11 mouse cellular contexts compared by ENCODE assay signal in the genomic region with DNA sequence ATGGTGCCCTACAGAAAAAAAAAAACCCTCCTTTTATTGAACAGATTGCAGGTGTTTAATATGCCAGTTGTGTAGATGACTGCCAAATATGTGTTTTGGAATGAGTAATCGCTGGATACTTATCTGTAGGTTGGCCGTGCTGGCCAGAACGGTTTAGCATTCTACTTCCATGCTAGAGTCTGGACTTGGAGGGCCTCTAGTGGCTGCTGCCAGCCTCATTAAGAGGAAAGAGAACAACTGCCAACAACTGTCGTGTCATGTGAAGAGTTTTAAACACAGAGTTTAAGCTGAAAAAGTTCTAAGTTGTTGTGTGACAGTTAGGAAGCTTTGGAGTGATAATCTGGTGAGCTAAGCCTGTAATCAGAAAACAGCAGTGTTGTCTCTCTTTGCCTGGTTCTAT. TPM values are rescaled to one million over a fixed set of nuclear protein-coding genes. Genes with fewer than 3 reads are reported as not detected.
DNase-seq lines count a peak whose midpoint lies in the region; ATAC-seq and TF ChIP-seq lines count a peak whose summit lies in the region.
"Had no signal": no experiment of that assay in that cellular context is flagged by ENCODE, and none has a peak within 500 bp of the region (broad histone marks: within the 10 kb centered on the region; RNA-seq: fewer than 3 reads in every experiment).

No protein-coding gene starts in this region.

- H3K36me3 ChIP-seq in heart, embryonic 11.5 days (ENCODE audit: control insufficient read depth, insufficient read depth, low read length): no peaks in the 10 kb centered on the region
- no peaks in the 10 kb centered on the region for H3K36me3 ChIP-seq in midbrain, postnatal 0 days (ENCODE audit: insufficient read depth, low read length)
- no peaks in the 10 kb centered on the region for H3K36me3 ChIP-seq in midbrain, embryonic 16.5 days (ENCODE audit: control insufficient read depth, insufficient read depth, low read length)

- H3K4me1 ChIP-seq in heart, embryonic 11.5 days (ENCODE audit: control insufficient read depth, insufficient read depth, low read length): no peaks in the 10 kb centered on the region
- no peaks in the 10 kb centered on the region for H3K4me1 ChIP-seq in midbrain, postnatal 0 days (ENCODE audit: insufficient read depth, low read length)
- H3K4me1 ChIP-seq in midbrain, embryonic 16.5 days (ENCODE audit: control insufficient read depth, insufficient read depth, low read length): no peaks in the 10 kb centered on the region

- H3K9ac ChIP-seq in heart, embryonic 11.5 days (ENCODE audit: low read depth, low read length): no peak overlapping the region
- no peak overlapping the region for H3K9ac ChIP-seq in midbrain, postnatal 0 days (replicated peaks; ENCODE audit: low read length, poor library complexity, severe bottlenecking)
- no peak overlapping the region for H3K9ac ChIP-seq in midbrain, embryonic 16.5 days (ENCODE audit: low read depth, low read length)

- peak; percentile 1 to 12 for DNase-seq in heart, adult 18-20 months
- peak; percentile 74 for DNase-seq in midbrain, postnatal 0 days (ENCODE audit: low spot score)
- DNase-seq in layer of hippocampus, postnatal 10 days (ENCODE audit: low spot score in 2 of 2): peak; percentile 12 to 33
- DNase-seq in right cerebral cortex, postnatal 36 days (ENCODE audit: low spot score in 2 of 2): peak; percentile 3 to 5
- DNase-seq in thymus, adult 18-20 months: no peak
- no peak for DNase-seq in urinary bladder, postnatal 14 days (ENCODE audit: low spot score)
- DNase-seq: gastrocnemius, postnatal 10 days had no signal

- ATAC-seq in heart, embryonic 11.5 days (replicated peaks; ENCODE audit: insufficient number of reproducible peaks, low FRiP score, low TSS enrichment): no peak
- no peak for ATAC-seq in midbrain, postnatal 0 days (ENCODE audit: low FRiP score)
- ATAC-seq in midbrain, embryonic 16.5 days: no peak

- peak; percentile 64 for TF ChIP-seq CTCF in midbrain, postnatal 0 days (IDR thresholded peaks at IDR 0.05)

- H3K27me3 ChIP-seq in heart, embryonic 11.5 days (ENCODE audit: control insufficient read depth, insufficient read depth, low read length): no peaks in the 10 kb centered on the region
- no peaks in the 10 kb centered on the region for H3K27me3 ChIP-seq in midbrain, postnatal 0 days (ENCODE audit: insufficient read depth, low read length)
- no peaks in the 10 kb centered on the region for H3K27me3 ChIP-seq in midbrain, embryonic 16.5 days (ENCODE audit: control insufficient read depth, insufficient read depth, low read depth, low read length)

- H3K9me3 ChIP-seq in heart, embryonic 11.5 days (replicated peaks; ENCODE audit: control insufficient read depth, low read length): no peaks in the 10 kb centered on the region
- H3K9me3 ChIP-seq in midbrain, postnatal 0 days (ENCODE audit: low read length): no peaks in the 10 kb centered on the region
- no peaks in the 10 kb centered on the region for H3K9me3 ChIP-seq in midbrain, embryonic 16.5 days (replicated peaks; ENCODE audit: control insufficient read depth, low read length, poor library complexity, severe bottlenecking)

- 50% methylated on average over 4 of the region's 4 CpGs for WGBS in heart, embryonic 11.5 days (ENCODE audit: insufficient replicate concordance)
- WGBS in midbrain, postnatal 0 days: 40% methylated on average over 4 of the region's 4 CpGs
- 62% methylated on average over 4 of the region's 4 CpGs for WGBS in midbrain, embryonic 16.5 days

- no peak overlapping the region for H3K27ac ChIP-seq in heart, embryonic 11.5 days (ENCODE audit: low read depth, low read length)
- no peak overlapping the region for H3K27ac ChIP-seq in midbrain, postnatal 0 days (ENCODE audit: low read depth, low read length)
- H3K27ac ChIP-seq in midbrain, embryonic 16.5 days (ENCODE audit: low read length): no peak overlapping the region

- H3K4me2 ChIP-seq in heart, embryonic 11.5 days: no peak overlapping the region
- no peak overlapping the region for H3K4me2 ChIP-seq in midbrain, postnatal 0 days (ENCODE audit: low read depth, low read length, poor library complexity, severe bottlenecking)
- H3K4me2 ChIP-seq in midbrain, embryonic 16.5 days (ENCODE audit: low read length): no peak overlapping the region

- H3K4me3 ChIP-seq in heart, embryonic 11.5 days (ENCODE audit: low read depth, low read length): no peak overlapping the region
- no peak overlapping the region for H3K4me3 ChIP-seq in midbrain, postnatal 0 days (ENCODE audit: low read depth, low read length)
- no peak overlapping the region for H3K4me3 ChIP-seq in midbrain, embryonic 16.5 days (ENCODE audit: low read depth, low read length)
- H3K4me3 ChIP-seq: myocyte had no signal

RNA-seq across cellular contexts. Expression of gene Rab3c, which starts 38.0 kb away (rescaled TPM):
- total RNA-seq in heart, adult 18-20 months (2021): under 1 TPM in 1 of 2 experiments, not detected in 1; 0.02 TPM
- 0.23 and 0.24 TPM in 2 replicates for polyA plus RNA-seq in heart, embryonic 11.5 days (2014; fragmentation: Nextera tagmentation; extraction: Ambion mirVana)
- 168 and 199 TPM in 2 replicates for total RNA-seq in midbrain, postnatal 0 days (2014; rRNA removed)
- 135 and 164 TPM in 2 replicates for polyA plus RNA-seq in midbrain, postnatal 0 days (2015; fragmentation: Nextera tagmentation; extraction: Ambion mirVana)
- polyA plus RNA-seq in midbrain, embryonic 16.5 days (2015; fragmentation: Nextera tagmentation; extraction: Ambion mirVana): 242 and 262 TPM in 2 replicates
- total RNA-seq in layer of hippocampus, postnatal 10 days (2021): 100 to 1,000 TPM; 154 to 168 TPM

RNA-seq across cellular contexts. Expression of gene Gapt, which starts 38.3 kb away (rescaled TPM):
- total RNA-seq in heart, adult 18-20 months (2021): under 1 TPM; 0.12 to 0.31 TPM
- 0.10 and 0.14 TPM in 2 replicates for polyA plus RNA-seq in heart, embryonic 11.5 days (2014; fragmentation: Nextera tagmentation; extraction: Ambion mirVana)
- total RNA-seq in midbrain, postnatal 0 days (2014; rRNA removed): not detected in 2 replicates
- not detected in 2 replicates for polyA plus RNA-seq in midbrain, postnatal 0 days (2015; fragmentation: Nextera tagmentation; extraction: Ambion mirVana)
- polyA plus RNA-seq in midbrain, embryonic 16.5 days (2015; fragmentation: Nextera tagmentation; extraction: Ambion mirVana): not detected in 2 replicates
- total RNA-seq in layer of hippocampus, postnatal 10 days (2021): not detected
- polyA plus RNA-seq: myocyte; stomach, embryonic 14.5 days had no signal

Comparison
In these comparisons a context has a peak if more than half of its experiments do, and no peak if none do; other contexts are left out.
1. DNase-seq: peak in heart, adult 18-20 months (2 of 2), midbrain, postnatal 0 days (single experiment), layer of hippocampus, postnatal 10 days (2 of 2) and right cerebral cortex, postnatal 36 days (2 of 2); none in thymus, adult 18-20 months (0 of 2) and urinary bladder, postnatal 14 days (single experiment).
2. RNA of gene Rab3c, which starts 38.0 kb away (total RNA-seq): 154 to 168 TPM in layer of hippocampus, postnatal 10 days and 168 to 199 TPM in midbrain, postnatal 0 days; 0.02 TPM in heart, adult 18-20 months; every median in the first group is over 100 times any median in the second.